Mouse (Mus musculus): ENCODE results near the gene Gp1ba. TPM values are rescaled to one million over a fixed set of nuclear protein-coding genes. Genes with fewer than 3 reads are reported as not detected.

Gene Gp1ba
- polyA plus RNA-seq, 1 experiment from 2014 or later, result 0.38 TPM

DNA sequence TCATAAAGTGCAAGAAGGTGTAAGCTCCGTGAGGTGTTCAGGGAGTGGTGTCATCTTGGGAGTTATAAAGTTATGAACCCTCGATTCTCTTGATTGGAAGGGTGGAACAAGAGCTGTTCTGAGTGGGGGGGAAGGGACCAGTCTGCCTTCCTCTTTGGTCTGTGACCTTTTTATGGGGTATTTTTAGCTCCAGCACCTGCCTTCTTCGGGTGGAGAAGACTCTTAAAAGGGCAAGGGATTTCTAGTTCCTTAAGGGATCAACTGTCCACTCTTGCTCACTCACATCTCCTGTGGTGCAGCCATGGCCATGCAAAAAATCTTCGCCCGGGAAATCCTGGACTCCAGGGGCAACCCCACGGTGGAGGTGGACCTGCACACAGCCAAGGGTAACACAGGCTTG, 18.7 kb downstream of the Gp1ba start:
- DNase-seq (ENCODE audit: low spot score) (no peak), ATAC-seq (ENCODE audit: low read depth) (no peak)
- WGBS, result 41% methylated on average over 6 of the region's 6 CpGs
- Histone ChIP-seq H3K4me1 (ENCODE audit: control insufficient read depth, insufficient read depth, low read length) (peaks cover 31% of the 10 kb centered on the region), H3K4me2 (ENCODE audit: low read depth, low read length) (peak overlapping the region; percentile 98), H3K9me3 (ENCODE audit: control insufficient read depth, low read length) (no peaks in the 10 kb centered on the region), H3K4me3 (ENCODE audit: low read depth, low read length) (0 out of 2 replicates have a peak overlapping the region, but pooled peaks have one; percentile 6), H3K27me3 (replicated peaks; ENCODE audit: control insufficient read depth, insufficient read depth, low read length) (no peaks in the 10 kb centered on the region), H3K27ac (replicated peaks; ENCODE audit: low read depth, low read length) (peak overlapping the region; percentile 90), H3K9ac (ENCODE audit: low read depth, low read length) (no peak overlapping the region), H3K36me3 (ENCODE audit: control insufficient read depth, insufficient read depth, low read length) (peaks cover 27% of the 10 kb centered on the region)

GRCm38 (mm10) chr11:70657991-70658390, 19.1 kb downstream of the Gp1ba start:
- WGBS, result 47% methylated on average over 9 of the region's 9 CpGs
- DNase-seq (ENCODE audit: low spot score) (no peak), ATAC-seq (ENCODE audit: low read depth) (no peak)
- Histone ChIP-seq H3K4me3 (ENCODE audit: low read depth, low read length) (0 out of 2 replicates have a peak overlapping the region, but pooled peaks have one; percentile 6), H3K4me2 (ENCODE audit: low read depth, low read length) (peak overlapping the region; percentile 98; the same call in 1 of the 2 replicates), H3K27me3 (replicated peaks; ENCODE audit: control insufficient read depth, insufficient read depth, low read length) (no peaks in the 10 kb centered on the region), H3K9ac (ENCODE audit: low read depth, low read length) (no peak overlapping the region), H3K27ac (replicated peaks; ENCODE audit: low read depth, low read length) (peak overlapping the region; percentile 15; the same call in 1 of the 2 replicates), H3K4me1 (ENCODE audit: control insufficient read depth, insufficient read depth, low read length) (peaks cover 29% of the 10 kb centered on the region), H3K36me3 (ENCODE audit: control insufficient read depth, insufficient read depth, low read length) (peaks cover 28% of the 10 kb centered on the region), H3K9me3 (ENCODE audit: control insufficient read depth, low read length) (no peaks in the 10 kb centered on the region)

DNA sequence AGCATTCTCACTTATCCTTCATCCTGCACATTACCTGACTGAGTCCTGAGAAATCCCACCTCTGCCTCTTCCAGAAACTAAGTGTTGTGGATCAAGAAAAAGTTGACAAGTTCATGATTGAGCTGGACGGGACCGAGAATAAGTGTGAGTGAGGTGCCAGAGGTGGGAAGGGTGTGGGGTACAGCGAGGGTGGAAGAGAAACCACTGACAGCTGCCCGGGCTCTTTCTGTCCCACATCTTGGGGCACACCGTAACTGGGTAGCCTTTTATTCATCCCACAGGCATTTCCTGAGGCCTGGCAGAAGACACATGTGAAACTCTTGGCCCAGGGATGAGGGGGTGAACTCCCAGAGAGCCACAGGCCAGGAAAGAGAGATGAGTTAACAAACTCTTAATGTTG, 19.6 kb downstream of the Gp1ba start:
- ATAC-seq (ENCODE audit: low read depth), result no peak
- Histone ChIP-seq H3K9me3 (ENCODE audit: control insufficient read depth, low read length) (no peaks in the 10 kb centered on the region), H3K9ac (ENCODE audit: low read depth, low read length) (no peak overlapping the region; the same call in 1 of the 2 replicates)

GRCm38 (mm10) chr11:70658942-70659341, 20.0 kb downstream of the Gp1ba start:
- H3K4me2 ChIP-seq (ENCODE audit: low read depth, low read length), result no peak overlapping the region; the same call in 1 of the 2 replicates
- peak overlapping the region; percentile 15; the same call in 1 of the 2 replicates for H3K27ac ChIP-seq (replicated peaks; ENCODE audit: low read depth, low read length)
- peaks cover 29% of the 10 kb centered on the region for H3K4me1 ChIP-seq (ENCODE audit: control insufficient read depth, insufficient read depth, low read length)
- H3K27me3 ChIP-seq (replicated peaks; ENCODE audit: control insufficient read depth, insufficient read depth, low read length), result no peaks in the 10 kb centered on the region
- no peak for ATAC-seq (ENCODE audit: low read depth)
- DNase-seq (ENCODE audit: low spot score), result no peak
- 61% methylated on average over 8 of the region's 8 CpGs for WGBS
- H3K4me3 ChIP-seq (ENCODE audit: low read depth, low read length), result no peak overlapping the region
- H3K9me3 ChIP-seq (ENCODE audit: control insufficient read depth, low read length), result no peaks in the 10 kb centered on the region
- peak overlapping the region; percentile 2; the same call in 1 of the 2 replicates for H3K9ac ChIP-seq (ENCODE audit: low read depth, low read length)
- H3K36me3 ChIP-seq (ENCODE audit: control insufficient read depth, insufficient read depth, low read length), result peaks cover 36% of the 10 kb centered on the region

More for the DNA sequence above, 19.6 kb downstream of the Gp1ba start:
- Histone ChIP-seq H3K4me3 (ENCODE audit: low read depth, low read length) (0 out of 2 replicates have a peak overlapping the region, but pooled peaks have one; percentile 2), H3K36me3 (ENCODE audit: control insufficient read depth, insufficient read depth, low read length) (peaks cover 32% of the 10 kb centered on the region), H3K27me3 (replicated peaks; ENCODE audit: control insufficient read depth, insufficient read depth, low read length) (no peaks in the 10 kb centered on the region), H3K4me1 (ENCODE audit: control insufficient read depth, insufficient read depth, low read length) (peaks cover 29% of the 10 kb centered on the region), H3K4me2 (ENCODE audit: low read depth, low read length) (peak overlapping the region; percentile 2; the same call in 1 of the 2 replicates), H3K27ac (replicated peaks; ENCODE audit: low read depth, low read length) (no peak overlapping the region)
- whole genome bisulfite sequencing, result 82% methylated on average over 5 of the region's 5 CpGs
- no peak for DNase-seq (ENCODE audit: low spot score)

- Histone ChIP-seq H3K9ac (ENCODE audit: low read depth, low read length) (no peak overlapping the region), H3K4me1 (ENCODE audit: control insufficient read depth, insufficient read depth, low read length) (peaks cover 29% of the 10 kb centered on the region), H3K4me2 (ENCODE audit: low read depth, low read length) (no peak overlapping the region), H3K27ac (replicated peaks; ENCODE audit: low read depth, low read length) (no peak overlapping the region), H3K27me3 (replicated peaks; ENCODE audit: control insufficient read depth, insufficient read depth, low read length) (no peaks in the 10 kb centered on the region), H3K9me3 (ENCODE audit: control insufficient read depth, low read length) (no peaks in the 10 kb centered on the region), H3K4me3 (ENCODE audit: low read depth, low read length) (no peak overlapping the region), H3K36me3 (ENCODE audit: control insufficient read depth, insufficient read depth, low read length) (peaks cover 52% of the 10 kb centered on the region)
- ATAC-seq (ENCODE audit: low read depth) (no peak), DNase-seq (ENCODE audit: low spot score) (no peak)
- WGBS, result 88% methylated on average over 8 of the region's 8 CpGs
Measured at GRCm38 (mm10) chr11:70660571-70660970, 21.6 kb downstream of the Gp1ba start.

GRCm38 (mm10) chr11:70663101-70663500, 24.2 kb downstream of the Gp1ba start:
- ATAC-seq (ENCODE audit: low read depth), result no peak
- H3K27me3 ChIP-seq (replicated peaks; ENCODE audit: control insufficient read depth, insufficient read depth, low read length), result no peaks in the 10 kb centered on the region
- no peak overlapping the region for H3K27ac ChIP-seq (replicated peaks; ENCODE audit: low read depth, low read length)
- no peak for DNase-seq (ENCODE audit: low spot score)
- no peak overlapping the region for H3K4me3 ChIP-seq (ENCODE audit: low read depth, low read length)
- no peak overlapping the region for H3K9ac ChIP-seq (ENCODE audit: low read depth, low read length)
- WGBS, result 90% methylated on average over 8 of the region's 8 CpGs
- no peaks in the 10 kb centered on the region for H3K9me3 ChIP-seq (ENCODE audit: control insufficient read depth, low read length)
- no peak overlapping the region for H3K4me2 ChIP-seq (ENCODE audit: low read depth, low read length)
- H3K4me1 ChIP-seq (ENCODE audit: control insufficient read depth, insufficient read depth, low read length), result peaks cover 14% of the 10 kb centered on the region
- peaks cover 63% of the 10 kb centered on the region for H3K36me3 ChIP-seq (ENCODE audit: control insufficient read depth, insufficient read depth, low read length)

DNA sequence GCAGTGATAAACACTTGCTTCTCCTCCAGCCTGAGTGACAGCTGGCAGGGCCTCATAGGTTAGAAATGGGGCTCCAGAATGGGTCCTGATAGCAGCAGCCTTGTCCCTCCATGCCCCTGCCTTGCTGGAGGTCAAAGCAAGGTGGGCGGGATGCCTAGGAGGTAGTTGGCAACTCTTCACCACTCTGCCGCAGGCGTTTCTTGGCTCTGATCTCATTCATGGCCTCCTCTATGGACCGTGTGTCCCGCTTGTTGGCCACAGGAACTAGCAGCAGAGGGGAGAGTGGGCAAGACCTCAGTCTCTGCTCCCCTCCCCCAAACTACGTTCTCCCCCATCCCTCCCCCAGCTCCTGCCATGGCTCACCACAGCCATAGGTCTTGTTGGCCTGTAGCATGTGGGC, 25.0 kb downstream of the Gp1ba start:
- DNase-seq (ENCODE audit: low spot score) (no peak), ATAC-seq (ENCODE audit: low read depth) (no peak)
- no peaks in the 10 kb centered on the region for H3K9me3 ChIP-seq (ENCODE audit: control insufficient read depth, low read length)
- peaks cover 63% of the 10 kb centered on the region for H3K36me3 ChIP-seq (ENCODE audit: control insufficient read depth, insufficient read depth, low read length)
- H3K27ac ChIP-seq (replicated peaks; ENCODE audit: low read depth, low read length), result no peak overlapping the region
- H3K4me3 ChIP-seq (ENCODE audit: low read depth, low read length), result no peak overlapping the region
- peaks cover 7% of the 10 kb centered on the region for H3K4me1 ChIP-seq (ENCODE audit: control insufficient read depth, insufficient read depth, low read length)
- 96% methylated on average over 5 of the region's 6 CpGs for WGBS
- no peak overlapping the region for H3K9ac ChIP-seq (ENCODE audit: low read depth, low read length)
- H3K27me3 ChIP-seq (replicated peaks; ENCODE audit: control insufficient read depth, insufficient read depth, low read length), result no peaks in the 10 kb centered on the region
- no peak overlapping the region for H3K4me2 ChIP-seq (ENCODE audit: low read depth, low read length)

GRCm38 (mm10) chr11:70664741-70665140, 25.8 kb downstream of the Gp1ba start:
- peaks cover 57% of the 10 kb centered on the region for H3K36me3 ChIP-seq (ENCODE audit: control insufficient read depth, insufficient read depth, low read length)
- peaks cover 6% of the 10 kb centered on the region for H3K4me1 ChIP-seq (ENCODE audit: control insufficient read depth, insufficient read depth, low read length)
- H3K27ac ChIP-seq (replicated peaks; ENCODE audit: low read depth, low read length), result no peak overlapping the region
- no peak for DNase-seq (ENCODE audit: low spot score)
- no peak overlapping the region for H3K4me3 ChIP-seq (ENCODE audit: low read depth, low read length)
- no peak for ATAC-seq (ENCODE audit: low read depth)
- no peak overlapping the region for H3K4me2 ChIP-seq (ENCODE audit: low read depth, low read length)
- WGBS, result 92% methylated on average over 9 of the region's 9 CpGs
- H3K9ac ChIP-seq (ENCODE audit: low read depth, low read length), result no peak overlapping the region
- H3K9me3 ChIP-seq (ENCODE audit: control insufficient read depth, low read length), result no peaks in the 10 kb centered on the region
- H3K27me3 ChIP-seq (replicated peaks; ENCODE audit: control insufficient read depth, insufficient read depth, low read length), result no peaks in the 10 kb centered on the region

GRCm38 (mm10) chr11:70666687-70667086, 27.8 kb downstream of the Gp1ba start:
- H3K4me2 ChIP-seq (ENCODE audit: low read depth, low read length), result no peak overlapping the region
- 95% methylated on average over 8 of the region's 8 CpGs for WGBS

More at GRCm38 (mm10) chr11:70666687-70667086, 27.8 kb downstream of the Gp1ba start:
- no peak overlapping the region for H3K9ac ChIP-seq (ENCODE audit: low read depth, low read length)
- DNase-seq (ENCODE audit: low spot score), result no peak
- no peaks in the 10 kb centered on the region for H3K9me3 ChIP-seq (ENCODE audit: control insufficient read depth, low read length)
- H3K4me3 ChIP-seq (ENCODE audit: low read depth, low read length), result no peak overlapping the region
- no peak for ATAC-seq (ENCODE audit: low read depth)
- H3K36me3 ChIP-seq (ENCODE audit: control insufficient read depth, insufficient read depth, low read length), result peaks cover 48% of the 10 kb centered on the region
- H3K27me3 ChIP-seq (replicated peaks; ENCODE audit: control insufficient read depth, insufficient read depth, low read length), result no peaks in the 10 kb centered on the region
- H3K4me1 ChIP-seq (ENCODE audit: control insufficient read depth, insufficient read depth, low read length), result peaks cover 10% of the 10 kb centered on the region
- H3K27ac ChIP-seq (replicated peaks; ENCODE audit: low read depth, low read length), result no peak overlapping the region

All from embryonic facial prominence, embryonic 14.5 days (tissue).